Mouse (Mus musculus): ENCODE measurements around the gene Gm12830.

DNA sequence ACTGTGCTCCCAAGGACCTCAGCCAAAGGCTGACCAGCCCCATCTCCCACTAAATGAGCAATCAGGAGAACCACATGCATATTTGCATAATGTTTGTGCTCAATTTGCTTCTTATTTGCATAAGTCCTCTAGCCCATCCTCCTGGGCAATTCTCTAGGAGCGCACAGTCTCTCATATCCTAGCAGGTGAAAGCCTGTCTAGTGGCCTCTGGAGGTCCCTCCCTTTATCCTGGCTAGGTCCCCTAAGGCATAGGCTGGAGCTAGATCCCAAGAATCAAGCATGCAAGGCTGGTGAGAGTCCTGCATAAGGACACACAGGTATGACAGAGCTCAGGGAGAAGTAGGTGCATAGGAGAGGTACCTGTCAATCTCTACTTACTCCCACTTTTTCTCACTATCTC is 60.7 kb downstream of the Gm12830 start:
- TF ChIP-seq CTCF (IDR thresholded peaks at IDR 0.05) (no peak), EP300 (IDR thresholded peaks at IDR 0.05) (no peak)
